Mouse (Mus musculus): ENCODE data around the gene Ncor1. TPM values are rescaled to one million over a fixed set of nuclear protein-coding genes. Genes with fewer than 3 reads are reported as not detected.

Gene Ncor1
- polyA plus RNA-seq, 1 experiment from 2014 or later, result 222 TPM

DNA sequence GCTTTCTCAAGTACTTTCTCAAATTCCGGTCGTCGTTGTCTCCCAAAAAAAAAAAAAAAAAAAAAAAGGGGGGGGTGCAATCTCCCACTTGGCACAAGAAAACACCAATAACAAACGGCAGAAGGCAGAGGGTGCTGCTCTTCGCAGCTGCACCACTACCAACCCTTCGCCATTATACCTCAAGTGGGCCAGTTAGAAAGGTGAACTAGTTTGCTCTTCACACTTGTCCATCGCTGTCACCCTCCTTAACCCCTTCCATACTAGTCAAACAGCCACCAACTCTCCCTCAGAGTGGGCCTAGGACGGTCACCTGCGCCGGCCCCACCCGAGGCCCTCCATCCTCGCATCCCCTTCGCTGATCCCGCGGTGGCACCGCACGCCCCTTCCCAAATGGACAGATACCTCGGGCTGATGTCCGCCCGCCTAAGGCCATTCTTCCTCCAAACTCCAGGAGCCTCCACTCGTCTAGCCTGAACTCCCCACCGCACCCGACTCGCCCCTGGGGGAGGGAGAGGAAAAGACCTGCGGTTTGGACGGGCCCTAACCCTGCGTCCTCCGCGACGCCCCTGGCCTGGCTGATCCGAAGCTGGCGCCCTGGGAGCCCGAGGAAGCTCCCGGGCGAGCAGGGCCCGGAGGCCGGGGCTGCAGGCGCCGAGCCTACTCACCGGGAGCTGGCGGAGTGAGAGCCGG lies 1.7 kb downstream of the Ncor1 start:
- Histone ChIP-seq H3K4me2 (peak overlapping the region; percentile 81), H3K36me3 (replicated peaks) (no peaks in the 10 kb centered on the region), H3K4me1 (peaks cover 18% of the 10 kb centered on the region), H3K27ac (peak overlapping the region; percentile 99), H3K4me3 (replicated peaks) (peak overlapping the region; percentile 92), H3K9ac (peak overlapping the region; percentile 98), H3K27me3 (no peaks in the 10 kb centered on the region), H3K9me3 (no peaks in the 10 kb centered on the region)
- peak; percentile 75 for ATAC-seq (ENCODE audit: low FRiP score)
- WGBS, result under 1% methylated on average over 40 of the region's 42 CpGs

DNA sequence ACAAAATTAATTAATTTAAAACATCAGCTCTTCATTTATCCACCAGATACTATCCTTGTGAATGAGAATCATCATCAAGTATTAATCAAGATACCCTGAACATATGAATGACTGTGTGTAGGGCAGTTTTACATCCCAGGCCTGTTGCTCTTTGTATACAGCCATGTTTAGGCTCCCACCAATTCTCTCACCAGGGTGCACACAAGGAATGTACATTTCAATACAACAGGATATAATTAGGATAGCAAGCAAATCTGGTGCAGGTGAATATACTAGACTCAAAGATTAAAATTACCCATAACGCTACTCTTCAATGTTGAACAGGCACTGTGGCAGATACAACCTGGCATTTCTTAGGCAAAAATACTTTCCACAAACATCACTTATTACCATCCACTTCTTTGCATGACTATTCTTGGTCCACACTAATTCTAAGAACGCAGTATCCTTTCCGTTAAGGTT lies 2.3 kb downstream of the Ncor1 start:
- peak overlapping the region; percentile 92 for H3K4me3 ChIP-seq (replicated peaks)
- no peaks in the 10 kb centered on the region; the same call in 1 of the 2 replicates for H3K36me3 ChIP-seq (replicated peaks)
- ATAC-seq (ENCODE audit: low FRiP score), result no peak
- 3% methylated on average over 3 of the region's 3 CpGs for WGBS
- H3K4me2 ChIP-seq, result peak overlapping the region; percentile 81
- peak overlapping the region; percentile 99; the same call in 1 of the 2 replicates for H3K27ac ChIP-seq
- peak overlapping the region; percentile 98 for H3K9ac ChIP-seq
- H3K9me3 ChIP-seq, result no peaks in the 10 kb centered on the region
- no peaks in the 10 kb centered on the region for H3K27me3 ChIP-seq
- H3K4me1 ChIP-seq, result peaks cover 18% of the 10 kb centered on the region

DNA sequence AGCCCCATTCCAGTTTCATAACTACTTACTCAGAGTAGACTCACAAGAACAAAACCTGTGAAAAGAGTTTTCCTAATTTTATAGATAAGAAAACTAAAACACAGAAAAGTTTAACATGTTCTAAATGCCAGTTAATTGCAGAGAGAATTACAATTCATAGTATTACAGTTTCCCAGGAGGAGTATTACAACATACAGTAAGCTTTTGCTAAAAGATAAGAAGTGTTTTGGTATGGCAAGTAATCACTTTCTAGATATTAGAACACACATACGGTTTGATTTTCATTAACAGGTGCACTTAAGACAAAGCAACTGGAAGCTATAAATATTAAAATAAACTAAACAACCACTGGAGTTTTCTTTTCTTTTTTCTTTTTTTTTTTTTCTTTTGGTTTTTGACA lies 3.1 kb downstream of the Ncor1 start:
- H3K4me2 ChIP-seq, result peak overlapping the region; percentile 81; the same call in 1 of the 2 replicates

DNA sequence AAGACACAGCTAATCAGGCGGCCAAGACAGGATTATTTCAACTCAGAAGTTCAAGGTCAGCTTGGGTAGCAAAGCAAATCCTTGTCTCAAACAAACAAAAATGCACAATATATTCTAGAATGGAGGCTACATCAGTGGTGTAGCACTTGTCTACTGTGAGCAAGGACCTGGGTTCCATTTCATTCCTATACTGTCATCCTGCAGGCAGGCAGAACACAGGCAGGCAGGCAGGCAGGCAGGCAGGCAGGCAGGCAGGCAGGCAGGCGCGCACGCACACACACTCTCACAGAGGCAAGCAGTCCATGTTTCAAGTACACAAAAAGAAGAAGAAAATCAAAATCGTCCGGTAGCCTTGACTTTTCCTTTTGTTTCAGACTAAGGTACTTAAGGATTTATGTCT lies 9.4 kb downstream of the Ncor1 start:
- 85% methylated on average over 6 of the region's 6 CpGs for WGBS
- H3K36me3 ChIP-seq (replicated peaks), result peaks cover 19% of the 10 kb centered on the region; the same call in 1 of the 2 replicates

More for the DNA sequence above, 3.1 kb downstream of the Ncor1 start:
- Histone ChIP-seq H3K9me3 (no peaks in the 10 kb centered on the region), H3K9ac (no peak overlapping the region), H3K4me1 (peaks cover 18% of the 10 kb centered on the region), H3K27ac (no peak overlapping the region), H3K27me3 (no peaks in the 10 kb centered on the region), H3K36me3 (replicated peaks) (no peaks in the 10 kb centered on the region; the same call in 1 of the 2 replicates), H3K4me3 (replicated peaks) (no peak overlapping the region)
- 81% methylated on average over 1 of the region's 1 CpGs for WGBS
- ATAC-seq (ENCODE audit: low FRiP score), result no peak

DNA sequence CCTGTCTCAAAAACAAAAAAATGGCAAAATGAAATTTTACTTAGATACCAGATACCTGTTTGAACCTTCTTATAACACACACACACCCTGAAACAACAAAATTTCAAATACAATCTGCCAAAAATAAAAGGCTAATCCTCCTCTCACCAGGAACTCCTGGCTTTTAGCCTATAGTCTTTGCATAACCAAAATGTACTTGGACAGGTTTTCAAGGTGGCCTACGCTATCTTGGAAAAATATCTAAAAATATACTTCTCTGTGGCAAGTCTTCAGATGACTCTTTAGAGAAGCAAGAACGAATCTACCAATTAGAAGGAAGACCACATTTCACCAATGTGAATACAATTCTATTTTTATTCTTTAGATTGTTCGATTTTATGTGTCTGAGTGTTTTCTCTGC lies 12.5 kb downstream of the Ncor1 start:
- H3K36me3 ChIP-seq (replicated peaks), result peaks cover 24% of the 10 kb centered on the region; the same call in 1 of the 2 replicates
- H3K9ac ChIP-seq, result no peak overlapping the region
- H3K27ac ChIP-seq, result no peak overlapping the region
- no peak overlapping the region for H3K4me3 ChIP-seq (replicated peaks)
- WGBS, result 92% methylated on average over 3 of the region's 3 CpGs
- H3K27me3 ChIP-seq, result no peaks in the 10 kb centered on the region
- ATAC-seq (ENCODE audit: low FRiP score), result no peak
- H3K4me1 ChIP-seq, result peaks cover 3% of the 10 kb centered on the region; the same call in 1 of the 2 replicates
- H3K4me2 ChIP-seq, result no peak overlapping the region
- no peaks in the 10 kb centered on the region for H3K9me3 ChIP-seq

More for the DNA sequence above, 9.4 kb downstream of the Ncor1 start:
- Histone ChIP-seq H3K9ac (no peak overlapping the region), H3K4me1 (peaks cover 3% of the 10 kb centered on the region; the same call in 1 of the 2 replicates), H3K27ac (no peak overlapping the region), H3K27me3 (no peaks in the 10 kb centered on the region), H3K4me2 (no peak overlapping the region), H3K4me3 (replicated peaks) (no peak overlapping the region), H3K9me3 (no peaks in the 10 kb centered on the region)
- ATAC-seq (ENCODE audit: low FRiP score), result no peak

DNA sequence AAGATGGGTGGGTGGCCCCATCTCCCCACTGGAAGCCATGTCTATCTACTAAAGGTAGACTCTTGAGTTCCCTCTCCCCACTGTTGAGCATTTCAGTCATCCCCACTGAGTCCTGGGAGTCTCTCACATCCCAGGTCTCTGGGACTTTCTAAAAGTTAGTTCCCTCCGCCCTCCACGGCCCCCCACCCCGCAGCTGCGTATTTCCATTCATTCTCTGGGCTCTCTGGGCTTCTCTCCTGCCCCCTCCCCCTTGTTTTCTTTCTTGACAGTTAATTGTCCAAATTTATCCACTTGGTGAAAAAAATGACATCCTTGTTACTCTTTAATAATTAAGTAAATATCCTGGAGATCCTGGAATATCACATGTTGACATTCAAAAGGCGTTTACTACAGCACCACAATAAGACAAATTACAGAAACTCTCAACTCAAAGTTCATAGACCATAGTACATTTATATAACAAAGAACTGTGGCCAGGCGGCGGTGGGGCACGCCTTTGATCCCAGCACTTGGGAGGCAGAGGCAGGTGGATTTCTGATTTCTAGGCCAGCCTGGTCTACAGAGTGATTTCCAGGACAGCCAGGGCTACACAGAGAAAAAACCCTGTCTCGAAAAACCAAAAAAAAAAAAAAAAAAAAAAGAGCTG lies 17.5 kb downstream of the Ncor1 start:
- ATAC-seq (ENCODE audit: low FRiP score), result no peak
- H3K36me3 ChIP-seq (replicated peaks), result peaks cover 33% of the 10 kb centered on the region
- H3K27ac ChIP-seq, result no peak overlapping the region
- no peak overlapping the region for H3K4me2 ChIP-seq
- 97% methylated on average over 9 of the region's 9 CpGs for WGBS
- H3K27me3 ChIP-seq, result no peaks in the 10 kb centered on the region
- H3K4me3 ChIP-seq (replicated peaks), result no peak overlapping the region
- H3K4me1 ChIP-seq, result no peaks in the 10 kb centered on the region
- no peaks in the 10 kb centered on the region for H3K9me3 ChIP-seq
- no peak overlapping the region for H3K9ac ChIP-seq

DNA sequence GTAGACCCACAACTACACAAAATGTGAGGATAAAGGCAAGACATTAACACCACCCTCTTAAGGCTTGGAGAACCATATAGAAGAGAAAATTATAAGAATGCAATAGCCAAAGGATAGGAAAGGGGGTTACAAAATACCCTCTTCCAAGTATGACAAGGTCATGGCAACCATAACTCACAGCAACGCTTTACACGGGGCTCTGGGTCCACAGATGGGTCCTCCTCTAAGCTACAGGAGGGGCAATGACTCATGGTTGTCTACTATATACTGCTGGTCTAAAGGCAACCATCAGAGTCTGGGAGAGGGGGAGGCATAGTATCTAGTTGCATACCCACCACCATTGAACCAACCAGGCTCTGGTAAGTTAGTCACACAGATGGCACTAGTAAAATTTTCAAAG lies 26.1 kb downstream of the Ncor1 start:
- WGBS, result 97% methylated on average over 2 of the region's 2 CpGs
- no peak overlapping the region for H3K4me2 ChIP-seq
- no peak overlapping the region for H3K9ac ChIP-seq
- no peaks in the 10 kb centered on the region for H3K4me1 ChIP-seq
- no peak overlapping the region for H3K27ac ChIP-seq
- H3K27me3 ChIP-seq, result no peaks in the 10 kb centered on the region
- no peak overlapping the region for H3K4me3 ChIP-seq (replicated peaks)
- no peak for ATAC-seq (ENCODE audit: low FRiP score)
- peaks cover 42% of the 10 kb centered on the region for H3K36me3 ChIP-seq (replicated peaks)
- no peaks in the 10 kb centered on the region for H3K9me3 ChIP-seq

DNA sequence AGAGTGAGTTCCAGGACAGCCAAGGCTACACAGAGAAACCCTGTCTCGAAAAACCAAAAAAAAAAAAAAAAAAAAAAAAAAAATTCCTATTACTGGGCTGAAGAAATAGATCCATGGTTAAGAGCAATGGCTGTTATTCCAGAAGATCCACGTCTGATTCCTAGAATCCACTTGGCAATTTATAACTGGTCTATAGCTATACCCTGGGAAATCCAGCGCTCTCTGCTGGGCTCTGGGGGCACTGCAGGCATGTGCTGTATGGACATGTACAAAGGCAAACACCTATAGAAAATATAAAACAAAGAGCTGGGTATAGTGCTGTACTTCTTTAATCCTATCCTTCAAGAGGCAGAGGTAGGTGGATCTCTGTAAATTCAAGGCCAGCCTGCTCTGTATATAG lies 31.2 kb downstream of the Ncor1 start:
- Histone ChIP-seq H3K36me3 (replicated peaks) (peaks cover 41% of the 10 kb centered on the region), H3K4me2 (no peak overlapping the region), H3K27ac (no peak overlapping the region), H3K4me1 (no peaks in the 10 kb centered on the region), H3K27me3 (no peaks in the 10 kb centered on the region), H3K9me3 (no peaks in the 10 kb centered on the region), H3K4me3 (replicated peaks) (no peak overlapping the region), H3K9ac (no peak overlapping the region)
- WGBS, result 84% methylated on average over 2 of the region's 3 CpGs
- no peak for ATAC-seq (ENCODE audit: low FRiP score)

DNA sequence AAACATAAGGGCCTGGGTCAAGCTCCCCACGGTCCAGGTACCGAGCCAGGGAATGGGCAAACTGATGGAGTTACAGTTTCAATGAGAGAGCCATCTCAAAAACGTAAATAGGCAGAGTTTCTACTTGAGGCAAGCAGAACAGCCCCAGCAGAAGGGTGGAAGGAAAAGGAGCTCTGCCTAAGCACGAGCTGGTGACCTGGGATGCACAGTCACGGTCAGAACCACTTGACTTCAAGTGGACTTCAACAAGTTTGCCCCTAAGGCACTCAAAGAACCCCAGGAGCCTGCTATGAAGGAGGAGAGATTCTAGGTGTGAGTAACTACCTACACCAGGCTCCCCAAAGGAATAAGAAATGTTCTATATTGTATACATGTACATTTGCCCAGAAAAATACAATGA lies 32.1 kb downstream of the Ncor1 start:
- 83% methylated on average over 5 of the region's 5 CpGs for WGBS
- no peak for ATAC-seq (ENCODE audit: low FRiP score)
- H3K4me2 ChIP-seq, result no peak overlapping the region
- H3K4me1 ChIP-seq, result no peaks in the 10 kb centered on the region
- H3K27ac ChIP-seq, result no peak overlapping the region
- H3K9ac ChIP-seq, result no peak overlapping the region
- H3K27me3 ChIP-seq, result no peaks in the 10 kb centered on the region
- H3K4me3 ChIP-seq (replicated peaks), result no peak overlapping the region
- no peaks in the 10 kb centered on the region for H3K9me3 ChIP-seq
- H3K36me3 ChIP-seq (replicated peaks), result peaks cover 39% of the 10 kb centered on the region

DNA sequence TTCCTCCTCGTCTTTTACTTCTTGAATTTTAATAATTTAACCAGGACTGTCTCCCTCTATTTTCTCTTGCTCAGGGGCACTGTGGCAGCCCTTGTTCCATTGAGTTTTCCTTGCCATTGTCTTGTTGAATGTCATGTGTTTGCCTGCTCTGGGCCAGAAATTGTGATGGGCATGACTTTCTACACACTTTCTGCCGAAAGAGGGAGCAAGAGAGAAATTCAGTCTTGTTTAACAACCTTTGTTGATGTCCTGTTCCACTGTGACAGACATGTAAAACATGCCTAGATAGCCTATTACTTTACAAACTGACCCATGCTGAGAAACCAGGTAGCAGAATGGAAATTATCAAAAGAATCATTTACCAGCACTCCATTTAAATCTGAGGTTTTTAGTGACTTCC lies 33.8 kb downstream of the Ncor1 start:
- WGBS, result 78% methylated on average over 2 of the region's 2 CpGs
- H3K36me3 ChIP-seq (replicated peaks), result peaks cover 35% of the 10 kb centered on the region
- H3K27me3 ChIP-seq, result no peaks in the 10 kb centered on the region
- H3K27ac ChIP-seq, result no peak overlapping the region
- no peaks in the 10 kb centered on the region for H3K9me3 ChIP-seq
- H3K9ac ChIP-seq, result no peak overlapping the region
- no peak overlapping the region for H3K4me3 ChIP-seq (replicated peaks)
- ATAC-seq (ENCODE audit: low FRiP score), result no peak
- no peak overlapping the region for H3K4me2 ChIP-seq
- no peaks in the 10 kb centered on the region for H3K4me1 ChIP-seq

DNA sequence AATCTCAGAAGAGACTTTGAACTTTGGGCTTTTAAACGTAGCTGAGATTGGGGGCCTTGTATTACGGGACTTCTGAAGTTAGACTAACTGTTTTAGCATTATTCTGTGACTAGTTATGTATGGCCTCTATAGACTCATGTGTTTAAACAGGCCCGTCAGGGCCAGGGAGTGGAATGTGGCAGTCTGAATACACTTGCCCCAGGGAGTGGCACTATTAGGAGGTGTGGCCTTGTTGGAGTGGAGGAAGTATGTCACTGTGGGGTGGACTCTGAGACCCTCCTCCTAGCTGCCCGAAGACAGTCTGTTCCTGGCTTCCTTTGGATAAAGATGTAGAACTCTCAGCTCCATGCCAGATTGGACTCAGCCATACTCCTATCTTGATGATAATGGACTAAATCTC lies 43.3 kb downstream of the Ncor1 start:
- 94% methylated on average over 4 of the region's 4 CpGs for WGBS
- H3K9ac ChIP-seq, result no peak overlapping the region
- H3K9me3 ChIP-seq, result no peaks in the 10 kb centered on the region
- no peak overlapping the region for H3K4me2 ChIP-seq
- H3K4me1 ChIP-seq, result no peaks in the 10 kb centered on the region
- no peak overlapping the region for H3K27ac ChIP-seq
- H3K4me3 ChIP-seq (replicated peaks), result no peak overlapping the region
- H3K36me3 ChIP-seq (replicated peaks), result peaks cover 58% of the 10 kb centered on the region
- no peaks in the 10 kb centered on the region for H3K27me3 ChIP-seq
- no peak for ATAC-seq (ENCODE audit: low FRiP score)

DNA sequence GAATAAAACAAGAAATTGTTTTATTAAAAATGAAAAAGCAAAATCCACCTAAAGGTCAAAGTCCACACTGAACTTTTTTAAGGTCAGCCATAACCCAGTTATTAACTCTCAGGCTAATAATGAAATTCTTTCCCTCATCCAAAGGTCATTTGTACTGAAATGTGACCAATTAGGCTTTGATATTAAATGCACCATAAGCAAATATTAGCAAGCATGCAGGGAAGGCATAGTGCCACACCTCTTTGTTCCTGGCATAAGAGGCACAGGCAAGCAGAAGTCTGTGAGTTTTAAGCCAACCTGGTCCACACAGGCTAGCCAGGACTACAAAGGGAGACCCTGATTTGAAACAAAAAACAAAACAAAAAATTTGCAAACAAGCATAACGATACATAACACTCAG lies 48.7 kb downstream of the Ncor1 start:
- H3K4me1 ChIP-seq, result no peaks in the 10 kb centered on the region
- H3K27me3 ChIP-seq, result no peaks in the 10 kb centered on the region
- no peak for ATAC-seq (ENCODE audit: low FRiP score)
- H3K27ac ChIP-seq, result no peak overlapping the region
- H3K36me3 ChIP-seq (replicated peaks), result peaks cover 44% of the 10 kb centered on the region
- 95% methylated on average over 1 of the region's 1 CpGs for WGBS
- no peak overlapping the region for H3K4me3 ChIP-seq (replicated peaks)
- no peak overlapping the region for H3K9ac ChIP-seq
- no peaks in the 10 kb centered on the region for H3K9me3 ChIP-seq
- H3K4me2 ChIP-seq, result no peak overlapping the region

DNA sequence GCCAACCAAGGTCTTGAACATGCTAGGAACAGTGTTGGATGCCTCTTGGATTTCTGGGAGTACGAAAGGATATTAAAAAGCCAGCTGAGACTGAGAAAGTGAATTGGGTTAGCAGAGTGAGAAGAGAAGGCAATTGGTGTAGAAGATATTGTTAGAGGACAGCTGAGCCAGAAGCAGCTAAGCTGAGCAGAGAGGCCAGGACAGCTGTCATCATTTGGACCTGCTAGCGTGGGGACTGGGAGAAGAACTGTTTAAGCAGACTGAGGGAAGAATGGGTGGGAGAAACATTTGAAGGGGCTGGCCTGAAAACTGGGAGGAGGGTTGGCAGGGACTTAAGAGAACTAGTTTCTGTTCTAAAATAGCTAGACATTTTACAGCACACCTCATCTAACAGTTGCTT lies 49.5 kb downstream of the Ncor1 start:
- Histone ChIP-seq H3K9me3 (no peaks in the 10 kb centered on the region), H3K4me2 (no peak overlapping the region), H3K9ac (no peak overlapping the region), H3K36me3 (replicated peaks) (peaks cover 37% of the 10 kb centered on the region), H3K27me3 (no peaks in the 10 kb centered on the region), H3K27ac (no peak overlapping the region), H3K4me3 (replicated peaks) (no peak overlapping the region), H3K4me1 (no peaks in the 10 kb centered on the region)
- ATAC-seq (ENCODE audit: low FRiP score), result no peak
- WGBS, result 96% methylated on average over 2 of the region's 2 CpGs
